Mouse (Mus musculus) Muller cell, postnatal 12 days (primary cell): Measurements from ENCODE around the gene Rab22a.
A peak's percentile ranks its signal among the peaks of the same experiment; 100 is the strongest.
"Not testable (repeated sequence)": the region's sequence is repeated elsewhere in the genome, so short reads cannot be mapped to it uniquely, and the experiment has no call there.

Experiments used
- DNase-seq: peaks from one replicate; pipeline ENCODE4 v3.0.0-alpha.2; 2015; ENCODE audit errors: inconsistent ontology term

The Rab22a gene

GRCm38 (mm10) chr2:173672328-173672896, 12.9 kb downstream of the Rab22a start:
- peak; percentile 75 for DNase-seq

DNA sequence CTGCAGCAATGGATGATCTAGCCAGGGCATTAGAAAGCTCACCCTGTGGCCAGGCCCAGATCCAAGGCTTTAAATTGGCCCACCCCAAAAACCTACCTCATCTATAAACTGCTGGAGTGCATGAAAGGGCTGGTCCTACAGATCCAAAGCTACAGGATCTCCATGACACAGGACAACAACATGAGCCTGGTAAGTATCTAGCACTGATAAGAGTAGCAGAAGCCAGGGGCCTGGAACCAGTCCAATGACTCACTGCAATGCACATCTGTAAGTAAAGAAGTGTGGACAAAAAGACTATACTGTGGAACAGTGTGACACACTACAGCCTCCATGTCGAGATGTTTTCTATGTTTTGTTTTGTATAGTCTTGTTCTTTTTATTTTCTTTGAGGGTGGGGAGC, 13.9 kb downstream of the Rab22a start:
- DNase-seq = no peak

DNA sequence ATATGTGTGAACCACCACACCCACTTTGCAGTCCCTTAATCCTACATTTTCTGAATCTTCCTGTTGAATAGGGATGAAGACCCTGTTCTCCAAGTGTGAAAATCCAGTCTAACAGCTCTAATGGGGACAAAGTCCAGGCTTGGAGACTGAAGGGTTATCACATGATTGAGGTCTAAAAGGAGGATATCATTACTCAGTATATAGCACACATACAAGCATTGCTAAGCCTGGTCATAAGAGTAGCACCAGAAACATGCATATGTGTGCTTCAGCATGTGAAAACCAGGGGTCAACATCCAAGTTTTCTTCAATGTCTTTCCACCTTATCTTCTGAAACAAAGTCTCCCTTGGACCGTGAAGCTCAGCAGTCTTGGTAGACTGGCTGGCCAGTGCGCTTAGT, 19.0 kb downstream of the Rab22a start:
- no peak for DNase-seq

DNA sequence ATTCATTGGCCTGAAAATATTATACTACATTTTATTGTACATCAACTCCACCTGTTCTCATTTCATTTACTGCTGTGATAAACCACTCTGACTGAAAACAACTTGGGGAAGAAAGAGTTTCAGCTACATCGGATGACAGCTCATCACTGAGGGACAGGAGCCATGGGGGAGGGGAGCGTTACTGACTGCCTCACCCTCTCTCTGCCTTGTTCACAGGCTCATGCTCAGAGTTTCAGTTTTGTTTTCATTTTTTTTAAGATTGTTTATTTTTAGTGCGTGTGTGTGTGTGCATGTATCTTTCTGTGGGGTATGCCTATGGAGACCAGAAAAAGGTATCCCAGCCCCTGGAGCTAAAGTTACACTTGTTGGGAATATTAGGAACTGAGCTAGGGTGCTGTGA, 19.7 kb downstream of the Rab22a start:
- no peak for DNase-seq

DNA sequence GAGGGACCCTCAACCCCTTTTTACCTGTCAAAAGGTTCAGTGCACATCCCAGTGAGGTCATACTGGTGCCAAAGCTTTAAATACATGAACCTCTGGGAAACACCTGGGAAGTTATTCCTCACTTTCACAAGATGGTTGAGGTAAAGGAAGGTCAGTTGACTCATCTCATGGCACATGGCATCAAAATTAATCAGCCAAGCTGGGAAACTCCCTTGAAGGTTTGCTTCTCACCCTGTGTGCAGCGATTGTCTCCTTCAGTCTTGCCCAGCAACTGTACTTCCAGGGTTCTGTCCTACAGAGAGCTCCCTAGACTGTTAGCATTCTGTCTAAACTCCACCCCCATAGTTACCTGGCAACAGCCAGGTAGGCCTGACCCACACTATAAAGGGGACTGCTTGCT, 20.6 kb downstream of the Rab22a start:
- DNase-seq = peak; percentile 22

GRCm38 (mm10) chr2:173682773-173683172, 23.2 kb downstream of the Rab22a start:
- no peak for DNase-seq

DNA sequence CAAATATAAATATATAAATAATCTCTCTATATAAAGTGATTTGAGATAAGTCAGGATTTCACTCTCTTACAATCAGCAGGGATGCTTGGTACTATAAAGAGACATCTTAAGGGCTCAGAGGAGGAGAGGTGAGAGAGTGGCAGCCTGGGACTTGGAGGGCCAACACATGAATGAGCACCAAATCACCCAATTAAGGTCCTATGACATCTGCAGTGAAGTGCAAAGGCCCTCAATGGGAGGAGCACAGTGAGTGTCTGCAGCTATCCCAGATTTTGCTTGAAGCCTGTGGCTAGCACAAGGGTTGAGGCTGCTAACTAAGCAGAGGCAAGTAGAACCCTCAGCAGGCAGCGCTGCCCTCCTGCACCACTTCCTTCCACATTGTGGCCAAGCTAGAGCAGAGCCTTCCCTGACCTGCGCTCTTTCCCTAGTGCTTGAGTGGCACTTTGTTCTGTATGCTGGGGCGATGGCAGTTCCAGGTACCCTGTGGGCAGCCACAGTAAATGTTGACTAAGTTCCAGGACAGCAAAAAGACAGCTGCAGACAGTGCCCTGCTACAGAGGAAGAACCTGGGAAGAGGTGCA, 26.3 kb downstream of the Rab22a start:
- peak; percentile 37 for DNase-seq

GRCm38 (mm10) chr2:173687363-173687762, 27.8 kb downstream of the Rab22a start:
- DNase-seq = no peak

- no peak for DNase-seq
These were observed 30.3 kb downstream of the Rab22a start for GRCm38 (mm10) chr2:173689835-173690234.

GRCm38 (mm10) chr2:173691748-173692147, 32.2 kb downstream of the Rab22a start:
- DNase-seq = no peak

DNA sequence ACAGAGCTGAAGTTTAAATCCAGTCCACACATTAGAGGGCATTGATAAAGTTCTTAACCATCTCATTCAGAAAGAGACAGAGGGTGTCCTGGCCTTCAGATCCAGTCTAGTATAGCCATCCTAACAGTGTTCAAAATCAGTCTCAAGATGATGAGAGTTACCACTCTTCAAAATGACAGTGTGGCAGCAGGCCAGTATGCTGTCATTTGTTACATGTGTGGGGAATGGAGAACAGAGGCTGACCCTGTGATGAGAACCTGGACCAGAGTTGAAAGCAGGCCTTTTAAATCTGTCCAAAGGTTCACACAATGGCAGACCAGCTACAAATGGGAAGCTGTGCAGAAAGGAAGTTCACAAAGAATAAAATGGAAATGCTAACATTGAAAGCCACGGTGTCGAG, 33.1 kb downstream of the Rab22a start:
- DNase-seq = no peak

DNA sequence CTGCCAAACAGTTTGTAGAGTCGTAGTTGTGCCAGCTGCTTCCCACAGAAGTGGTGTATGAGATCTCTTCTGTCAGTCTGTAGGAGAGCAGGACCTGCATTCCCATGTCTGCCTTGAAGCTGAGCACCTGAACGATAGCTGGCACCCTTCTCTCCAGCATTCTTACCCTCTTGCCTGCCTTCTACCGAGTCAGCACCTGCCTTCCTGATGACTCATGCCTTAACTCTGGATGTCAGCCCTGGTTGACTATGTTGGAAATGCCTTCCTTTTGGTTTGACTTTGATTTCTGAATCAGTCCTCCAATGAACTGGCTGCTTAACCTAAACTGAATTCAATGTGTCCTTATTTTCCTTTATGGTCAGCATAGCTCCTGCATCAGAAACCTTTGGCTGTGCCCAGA, 39.3 kb downstream of the Rab22a start:
- peak; percentile 31 for DNase-seq

- no peak for DNase-seq
These were observed 42.7 kb downstream of the Rab22a start for GRCm38 (mm10) chr2:173702096-173702866.

DNA sequence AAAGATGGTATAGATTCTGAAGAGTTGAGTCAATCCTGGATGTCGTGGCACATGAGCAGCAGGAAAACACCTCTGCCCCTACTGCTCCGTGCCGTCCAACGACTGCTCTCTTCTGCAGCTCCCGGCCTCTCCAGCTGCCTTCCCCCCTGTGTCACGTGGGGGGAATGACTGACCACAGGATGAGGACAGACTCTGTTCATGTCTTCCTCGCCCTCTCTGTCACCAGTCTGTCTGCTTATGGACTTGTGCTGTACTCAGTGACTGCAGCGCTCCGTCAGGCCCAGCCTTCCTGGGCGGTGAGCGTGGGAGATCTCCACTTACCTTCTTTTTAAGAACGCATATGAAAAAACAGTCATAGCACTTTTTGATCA, 43.3 kb downstream of the Rab22a start:
- DNase-seq = no peak

DNA sequence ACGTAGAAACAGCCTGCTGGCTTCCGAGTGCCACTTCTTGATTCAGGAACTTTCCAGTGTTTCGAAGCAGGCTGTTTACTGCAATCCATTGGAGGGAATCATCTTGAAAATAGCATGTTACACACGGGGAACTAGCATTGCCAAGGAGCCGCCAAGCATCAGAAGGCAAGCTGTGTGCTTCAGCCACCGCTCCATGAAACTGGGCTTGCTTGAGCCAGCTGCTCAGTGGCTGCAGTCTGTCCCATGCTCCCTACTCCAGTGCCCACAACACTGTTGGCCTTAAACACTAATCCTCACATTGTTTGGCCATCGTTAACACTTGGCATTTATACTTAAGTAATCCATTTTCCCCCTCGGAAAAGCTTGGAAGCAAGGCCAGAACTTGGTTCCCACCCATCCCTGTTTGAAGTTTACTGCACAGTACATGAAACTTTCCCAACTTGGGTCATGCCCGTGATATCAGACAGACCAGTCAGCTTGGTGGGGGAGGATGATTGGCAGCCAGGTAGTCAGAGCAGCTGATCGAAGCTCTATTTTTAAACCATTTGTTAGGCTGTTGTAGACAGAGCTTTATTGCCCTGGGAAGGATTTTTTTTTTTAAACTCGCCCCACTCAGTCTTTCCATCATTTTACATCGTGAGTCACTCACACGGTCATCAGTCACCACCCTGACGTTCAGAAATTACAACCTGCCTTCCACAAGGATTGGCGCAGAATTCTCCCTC, 46.4 kb downstream of the Rab22a start:
- no peak for DNase-seq

GRCm38 (mm10) chr2:173707626-173708025, 48.1 kb downstream of the Rab22a start:
- DNase-seq = not testable (repeated sequence)

DNA sequence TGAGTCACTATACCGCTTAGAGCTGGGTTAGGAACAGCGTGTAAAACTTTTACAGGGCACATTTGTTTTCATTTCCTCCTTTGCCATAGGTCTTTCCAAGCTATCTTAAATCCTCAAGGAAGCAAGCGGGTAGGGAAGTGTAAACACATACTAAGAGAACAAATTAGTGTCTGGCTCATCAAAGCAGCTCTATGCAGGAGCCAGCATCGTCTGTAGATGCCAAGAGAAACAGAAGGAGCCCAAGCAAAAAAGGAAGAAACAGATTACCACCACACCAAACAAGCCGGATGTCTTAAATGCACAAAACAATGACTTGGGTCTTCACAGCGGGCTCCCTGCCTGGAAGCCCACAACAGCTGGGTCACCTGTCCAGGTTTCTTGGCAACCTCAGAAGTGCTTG, 50.6 kb downstream of the Rab22a start:
- DNase-seq = no peak

DNA sequence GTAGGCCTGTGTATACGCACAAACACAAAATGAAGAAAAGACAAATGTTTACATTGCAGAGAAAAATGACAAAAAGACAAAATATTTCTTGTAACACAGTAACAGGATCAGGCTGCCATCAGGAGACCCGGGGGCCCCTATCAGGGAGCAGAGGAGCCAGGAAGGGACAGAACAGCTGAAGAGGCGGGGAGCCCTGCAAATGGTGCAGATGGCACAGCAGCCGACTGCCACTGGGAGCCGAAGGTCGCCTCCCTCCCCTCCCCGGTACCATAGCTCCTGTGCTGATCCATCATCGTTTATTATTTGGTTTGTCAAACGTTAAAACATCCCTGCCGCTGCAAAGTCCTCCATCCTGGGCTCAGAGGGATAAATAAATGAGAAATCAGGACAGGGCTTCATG, 53.1 kb downstream of the Rab22a start:
- DNase-seq = no peak

DNA sequence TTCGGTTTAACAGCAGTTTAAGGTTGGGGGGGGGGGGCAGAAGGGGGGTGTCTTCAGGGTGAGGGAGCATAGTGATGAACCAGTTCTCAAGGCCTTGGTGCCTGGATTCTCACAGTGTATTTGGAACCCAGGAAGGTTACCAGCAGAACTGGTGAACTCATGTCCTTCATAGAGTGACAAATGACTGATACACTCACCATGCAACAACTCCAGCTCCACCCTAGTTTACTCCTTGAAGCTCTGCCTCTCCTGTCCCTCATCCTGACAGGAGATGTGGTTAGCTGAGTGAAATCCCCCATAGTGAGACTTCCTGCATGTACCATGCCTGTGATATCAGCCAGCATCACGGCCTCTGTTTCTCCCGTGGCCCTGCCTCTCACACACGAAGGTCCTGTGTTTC, 53.7 kb downstream of the Rab22a start:
- DNase-seq = no peak

GRCm38 (mm10) chr2:173714620-173715218, 55.2 kb downstream of the Rab22a start:
- no peak for DNase-seq

GRCm38 (mm10) chr2:173716966-173717365, 57.4 kb downstream of the Rab22a start:
- DNase-seq = no peak

GRCm38 (mm10) chr2:173719115-173719514, 59.6 kb downstream of the Rab22a start, which contains the start of gene 1700010B08Rik:
1700010B08Rik (plus strand) TSS chr2:173719415.
- not testable (repeated sequence) for DNase-seq
